Mouse (Mus musculus): Measurements from ENCODE around the gene Psg20. TPM values are rescaled to one million over a fixed set of nuclear protein-coding genes. Genes with fewer than 3 reads are reported as not detected.
"Not testable (repeated sequence)": the region's sequence is repeated elsewhere in the genome, so short reads cannot be mapped to it uniquely, and the experiment has no call there.

The Psg20 gene
- polyA plus RNA-seq, 1 experiment from 2014 or later = not detected

GRCm38 (mm10) chr7:18656625-18657024 is 29.4 kb downstream of the Psg20 start, which contains the start of gene Psg21:
TSS of gene Psg21 (minus strand) at chr7:18656725.
- not testable (repeated sequence) for H3K9me3 ChIP-seq (replicated peaks); H3K27ac ChIP-seq (ENCODE audit: poor library complexity, severe bottlenecking); H3K4me2 ChIP-seq; ATAC-seq (ENCODE audit: insufficient number of reproducible peaks, low FRiP score); H3K36me3 ChIP-seq; H3K4me3 ChIP-seq; H3K27me3 ChIP-seq (replicated peaks); H3K9ac ChIP-seq; H3K4me1 ChIP-seq (replicated peaks)
- WGBS = 32% methylated on average over 1 of the region's 2 CpGs

GRCm38 (mm10) chr7:18626921-18627320 is 59.1 kb downstream of the Psg20 start:
- WGBS = 73% methylated on average over 8 of the region's 8 CpGs
- H3K4me3 ChIP-seq; H3K4me2 ChIP-seq; H3K4me1 ChIP-seq (replicated peaks); H3K9ac ChIP-seq; H3K27me3 ChIP-seq (replicated peaks); H3K27ac ChIP-seq (ENCODE audit: poor library complexity, severe bottlenecking); H3K36me3 ChIP-seq; ATAC-seq (ENCODE audit: insufficient number of reproducible peaks, low FRiP score): not testable (repeated sequence)
- H3K9me3 ChIP-seq (replicated peaks) = peaks cover 10% of the 10 kb centered on the region; the same call in 1 of the 2 replicates

Other genes with a start within 250 kb of the Psg20 start
- gene Psg26, start 202.0 kb downstream of the Psg20 start, polyA plus RNA-seq (2016; fragmentation: Nextera tagmentation; extraction: Ambion mirVana) = not detected in 2 replicates
- not detected in 2 replicates for gene Psg25, start 153.9 kb downstream of the Psg20 start, polyA plus RNA-seq (2016; fragmentation: Nextera tagmentation; extraction: Ambion mirVana)
- not detected in 2 replicates for gene Psg27, start 118.9 kb downstream of the Psg20 start, polyA plus RNA-seq (2016; fragmentation: Nextera tagmentation; extraction: Ambion mirVana)
- gene Psg23, start 69.7 kb downstream of the Psg20 start, polyA plus RNA-seq (2016; fragmentation: Nextera tagmentation; extraction: Ambion mirVana) = not detected in 2 replicates
- not detected in 2 replicates for gene Psg21, start 29.5 kb downstream of the Psg20 start, polyA plus RNA-seq (2016; fragmentation: Nextera tagmentation; extraction: Ambion mirVana)
- gene Psg22, start 31.9 kb upstream of the Psg20 start, polyA plus RNA-seq (2016; fragmentation: Nextera tagmentation; extraction: Ambion mirVana) = not detected in 2 replicates
- gene Psg19, start 112.3 kb upstream of the Psg20 start, polyA plus RNA-seq (2016; fragmentation: Nextera tagmentation; extraction: Ambion mirVana) = not detected in 2 replicates
- not detected in 2 replicates for gene Psg17, start 135.4 kb upstream of the Psg20 start, polyA plus RNA-seq (2016; fragmentation: Nextera tagmentation; extraction: Ambion mirVana)
- gene Mill2, start 153.8 kb upstream of the Psg20 start, polyA plus RNA-seq (2016; fragmentation: Nextera tagmentation; extraction: Ambion mirVana) = 0.17 and 0.31 TPM in 2 replicates
- 0.83 and 0.96 TPM in 2 replicates for gene Pglyrp1, start 185.1 kb upstream of the Psg20 start, polyA plus RNA-seq (2016; fragmentation: Nextera tagmentation; extraction: Ambion mirVana)
- gene Ccdc61, start 224.2 kb upstream of the Psg20 start, polyA plus RNA-seq (2016; fragmentation: Nextera tagmentation; extraction: Ambion mirVana) = 23.3 and 24.0 TPM in 2 replicates
- 0.60 and 0.64 TPM in 2 replicates for gene Nova2, start 239.7 kb upstream of the Psg20 start, polyA plus RNA-seq (2016; fragmentation: Nextera tagmentation; extraction: Ambion mirVana)